Mouse (Mus musculus) kidney, adult 2 months (tissue): Measurements from ENCODE around the gene Bpgm.

Experiments used
- CTCF ChIP-seq: fragments of 200-500 bp; conservative IDR thresholded peaks from 2 replicates; pipeline ENCODE4 v1.5.1; 2011; ENCODE audit warnings: low read depth, mild to moderate bottlenecking, control low read depth, low read length, moderate library complexity, mixed read lengths; ENCODE audit not compliant: insufficient read depth, insufficient read length
- POLR2A ChIP-seq: fragments of 200-500 bp; IDR thresholded peaks from one replicate; pipeline ENCODE4 v1.6.1; 2011; ENCODE audit warnings: low read depth, low read length, control low read depth

- TF ChIP-seq POLR2A (no peak), CTCF (no peak)
Measured at GRCm38 (mm10) chr6:34508016-34508415, 32.0 kb downstream of the Bpgm start.
